Mouse (Mus musculus): ENCODE results near the gene Fbxo45. TPM values are rescaled to one million over a fixed set of nuclear protein-coding genes. Genes with fewer than 3 reads are reported as not detected.
"Not testable (repeated sequence)": the region's sequence is repeated elsewhere in the genome, so short reads cannot be mapped to it uniquely, and the experiment has no call there.

Fbxo45 gene
- polyA plus RNA-seq, 1 experiment from 2014 or later = 13.8 TPM

GRCm38 (mm10) chr16:32243901-32244300, 3.1 kb downstream of the Fbxo45 start:
- H3K4me3 ChIP-seq = no peak overlapping the region
- H3K36me3 ChIP-seq (replicated peaks) = peaks cover 25% of the 10 kb centered on the region
- no peaks in the 10 kb centered on the region for H3K27me3 ChIP-seq (replicated peaks; ENCODE audit: low read depth, poor library complexity, severe bottlenecking)
- WGBS = 86% methylated on average over 3 of the region's 3 CpGs
- no peak overlapping the region for H3K27ac ChIP-seq (replicated peaks)
- DNase-seq (ENCODE audit: low spot score) = no peak
- no peaks in the 10 kb centered on the region for H3K9me3 ChIP-seq
- H3K4me1 ChIP-seq = peaks cover 28% of the 10 kb centered on the region

DNA sequence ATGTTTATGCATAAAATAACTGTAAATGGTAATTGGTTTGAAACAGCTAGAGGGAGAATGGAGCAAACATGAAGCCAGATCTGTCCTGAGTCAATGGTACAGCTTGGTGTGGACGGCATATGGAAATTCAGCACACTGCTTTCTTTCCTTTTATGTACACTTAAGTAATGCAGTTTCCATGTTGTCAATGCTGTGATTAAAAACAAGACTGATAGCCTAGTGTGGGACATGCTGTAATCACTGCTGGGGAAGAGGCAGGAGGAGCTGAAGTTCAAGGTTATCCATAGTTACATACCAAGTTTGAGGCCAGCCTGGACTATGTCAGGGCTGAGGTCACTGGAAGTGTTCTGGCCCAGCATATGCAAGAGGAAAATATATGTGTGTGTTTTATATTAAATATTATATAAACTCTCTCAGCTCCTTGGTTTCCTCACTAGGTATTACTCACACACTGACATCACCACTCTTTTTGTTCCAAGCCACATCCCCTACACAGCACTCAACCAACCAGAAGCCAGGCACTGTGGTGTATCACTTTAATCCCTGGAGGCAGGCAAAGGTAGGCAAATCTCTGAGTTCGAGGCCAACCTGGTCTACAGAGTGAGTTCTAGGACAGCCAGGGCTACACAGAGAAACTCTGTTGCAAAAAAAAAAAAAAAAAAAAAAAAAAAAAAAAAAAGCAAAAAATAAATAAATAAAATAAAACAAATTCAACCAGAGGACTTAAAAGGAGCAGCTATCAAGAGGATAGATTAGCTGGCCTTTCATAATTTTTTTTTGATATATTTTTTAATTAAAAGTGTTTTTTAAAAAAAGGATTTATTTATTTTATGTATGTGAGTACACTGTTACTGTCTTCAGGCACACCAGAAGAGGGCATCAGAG, 7.3 kb downstream of the Fbxo45 start:
- Histone ChIP-seq H3K4me3 (no peak overlapping the region), H3K36me3 (replicated peaks) (peaks cover 64% of the 10 kb centered on the region), H3K9me3 (no peaks in the 10 kb centered on the region), H3K27ac (replicated peaks) (no peak overlapping the region), H3K27me3 (replicated peaks; ENCODE audit: low read depth, poor library complexity, severe bottlenecking) (no peaks in the 10 kb centered on the region), H3K4me1 (peaks cover 7% of the 10 kb centered on the region)
- 89% methylated on average over 2 of the region's 2 CpGs for WGBS
- no peak for DNase-seq (ENCODE audit: low spot score)

- Histone ChIP-seq H3K9me3 (no peaks in the 10 kb centered on the region), H3K4me1 (no peaks in the 10 kb centered on the region), H3K4me3 (no peak overlapping the region), H3K27ac (replicated peaks) (no peak overlapping the region), H3K27me3 (replicated peaks; ENCODE audit: low read depth, poor library complexity, severe bottlenecking) (no peaks in the 10 kb centered on the region), H3K36me3 (replicated peaks) (peaks cover 73% of the 10 kb centered on the region)
- 93% methylated on average over 19 of the region's 19 CpGs for WGBS
- no peak for DNase-seq (ENCODE audit: low spot score)
These were observed 8.9 kb downstream of the Fbxo45 start for GRCm38 (mm10) chr16:32237930-32238680.

GRCm38 (mm10) chr16:32232050-32232449, 14.9 kb downstream of the Fbxo45 start:
- not testable (repeated sequence) for H3K4me1 ChIP-seq; DNase-seq (ENCODE audit: low spot score); H3K27me3 ChIP-seq (replicated peaks; ENCODE audit: low read depth, poor library complexity, severe bottlenecking); H3K4me3 ChIP-seq; H3K9me3 ChIP-seq; H3K27ac ChIP-seq (replicated peaks)
- WGBS = 93% methylated on average over 3 of the region's 3 CpGs
- H3K36me3 ChIP-seq (replicated peaks) = peaks cover 72% of the 10 kb centered on the region

- no peak overlapping the region for H3K4me3 ChIP-seq
- H3K9me3 ChIP-seq = no peaks in the 10 kb centered on the region
- no peak overlapping the region for H3K27ac ChIP-seq (replicated peaks)
- H3K36me3 ChIP-seq (replicated peaks) = no peaks in the 10 kb centered on the region
- no peak for DNase-seq (ENCODE audit: low spot score)
- no peaks in the 10 kb centered on the region for H3K4me1 ChIP-seq
- H3K27me3 ChIP-seq (replicated peaks; ENCODE audit: low read depth, poor library complexity, severe bottlenecking) = no peaks in the 10 kb centered on the region
These were observed 24.6 kb downstream of the Fbxo45 start for GRCm38 (mm10) chr16:32222399-32222798.

DNA sequence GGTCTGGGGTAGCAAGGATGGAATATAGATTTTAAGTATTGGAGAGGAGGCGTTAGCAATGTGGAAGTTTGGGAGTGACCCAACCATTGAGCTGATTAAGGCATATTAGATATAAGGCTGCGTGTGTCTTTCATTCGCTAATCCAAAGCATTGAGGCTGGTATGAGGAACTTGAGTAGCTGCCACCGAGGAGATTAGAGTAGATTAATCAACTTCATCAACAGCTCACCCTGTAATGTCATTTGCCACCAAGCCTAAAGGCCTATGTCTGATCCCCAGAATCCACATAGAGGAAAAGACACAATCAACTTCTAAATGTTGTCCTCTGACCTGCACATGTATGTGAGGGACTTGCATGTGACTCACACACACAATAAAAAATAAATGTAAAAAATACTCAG, 25.2 kb downstream of the Fbxo45 start:
- H3K27me3 ChIP-seq (replicated peaks; ENCODE audit: low read depth, poor library complexity, severe bottlenecking) = no peaks in the 10 kb centered on the region
- no peaks in the 10 kb centered on the region for H3K36me3 ChIP-seq (replicated peaks)
- H3K27ac ChIP-seq (replicated peaks) = no peak overlapping the region
- 82% methylated on average over 4 of the region's 4 CpGs for WGBS
- no peaks in the 10 kb centered on the region for H3K4me1 ChIP-seq
- no peaks in the 10 kb centered on the region for H3K9me3 ChIP-seq
- DNase-seq (ENCODE audit: low spot score) = no peak
- no peak overlapping the region for H3K4me3 ChIP-seq

DNA sequence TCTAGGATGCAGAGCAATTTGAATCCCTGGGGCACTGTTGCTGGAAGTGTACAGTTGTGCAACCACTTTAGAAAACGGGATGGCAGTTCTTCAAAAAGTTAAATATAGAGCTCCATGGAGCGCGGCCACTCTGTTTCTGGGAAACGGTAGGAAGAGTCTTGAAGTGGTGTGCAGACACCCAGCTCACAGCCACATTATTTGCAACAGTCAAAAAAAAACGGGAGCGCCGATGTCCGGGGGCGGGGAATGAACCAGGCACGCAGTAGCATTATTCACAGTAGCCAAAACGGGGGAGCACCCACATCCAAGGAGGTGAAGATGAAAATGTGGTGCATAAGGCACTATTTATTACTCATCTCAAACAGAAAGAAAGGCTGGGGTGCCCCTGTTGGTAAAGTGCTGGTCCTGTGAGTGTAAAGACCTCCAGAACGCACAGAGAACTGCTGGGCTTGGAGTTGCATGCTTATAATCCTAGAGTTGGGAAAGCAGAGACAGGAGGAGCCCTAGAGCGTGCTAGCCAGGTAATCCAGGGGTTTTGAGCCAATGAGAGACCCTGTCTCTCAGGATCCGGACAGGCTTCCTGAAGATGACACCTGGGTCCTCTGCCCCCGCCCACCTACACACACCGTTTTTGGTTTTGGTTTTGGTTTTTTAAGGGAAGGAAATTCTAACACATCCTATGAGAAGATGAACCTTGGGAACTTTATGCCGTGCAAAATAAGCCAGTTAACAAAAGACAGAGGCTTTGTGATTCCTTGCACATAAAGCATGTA, 32.0 kb downstream of the Fbxo45 start:
- peaks cover 2% of the 10 kb centered on the region for H3K9me3 ChIP-seq
- no peaks in the 10 kb centered on the region for H3K27me3 ChIP-seq (replicated peaks; ENCODE audit: low read depth, poor library complexity, severe bottlenecking)
- H3K27ac ChIP-seq (replicated peaks) = no peak overlapping the region
- no peaks in the 10 kb centered on the region for H3K4me1 ChIP-seq
- H3K36me3 ChIP-seq (replicated peaks) = no peaks in the 10 kb centered on the region
- H3K4me3 ChIP-seq = no peak overlapping the region
- WGBS = 80% methylated on average over 17 of the region's 17 CpGs
- no peak for DNase-seq (ENCODE audit: low spot score)

- Histone ChIP-seq H3K9me3 (peaks cover 11% of the 10 kb centered on the region), H3K36me3 (replicated peaks) (no peaks in the 10 kb centered on the region; the same call in 1 of the 2 replicates), H3K4me1 (no peaks in the 10 kb centered on the region), H3K27ac (replicated peaks) (no peak overlapping the region), H3K4me3 (no peak overlapping the region), H3K27me3 (replicated peaks; ENCODE audit: low read depth, poor library complexity, severe bottlenecking) (no peaks in the 10 kb centered on the region)
- no peak for DNase-seq (ENCODE audit: low spot score)
These were observed 32.8 kb downstream of the Fbxo45 start for GRCm38 (mm10) chr16:32214156-32214555.

GRCm38 (mm10) chr16:32204902-32205301, 42.1 kb downstream of the Fbxo45 start:
- DNase-seq (ENCODE audit: low spot score) = no peak
- Histone ChIP-seq H3K9me3 (peaks cover 20% of the 10 kb centered on the region), H3K4me3 (no peak overlapping the region), H3K36me3 (replicated peaks) (no peaks in the 10 kb centered on the region; the same call in 1 of the 2 replicates), H3K27ac (replicated peaks) (no peak overlapping the region), H3K27me3 (replicated peaks; ENCODE audit: low read depth, poor library complexity, severe bottlenecking) (no peaks in the 10 kb centered on the region), H3K4me1 (peaks cover 14% of the 10 kb centered on the region)
- WGBS = 64% methylated on average over 3 of the region's 3 CpGs

DNA sequence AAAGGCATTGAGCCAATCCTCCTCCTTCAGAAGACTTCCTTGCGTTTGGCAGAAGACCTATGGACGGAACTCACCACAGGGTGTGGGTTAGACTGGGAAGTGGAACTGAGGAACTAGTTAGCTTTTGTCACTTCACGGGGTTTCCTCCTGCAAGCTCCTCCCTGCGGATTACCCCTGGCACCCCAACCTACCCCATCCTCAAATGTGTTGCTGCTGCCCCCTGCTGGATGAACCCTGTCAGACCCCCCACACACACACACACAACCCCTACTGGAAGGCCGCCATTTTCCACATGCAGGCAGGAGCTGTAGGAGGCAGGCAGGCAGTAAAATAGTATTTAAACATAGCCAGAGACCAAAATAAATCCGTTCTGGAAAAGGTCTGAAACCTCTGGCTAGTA, 44.3 kb downstream of the Fbxo45 start:
- Histone ChIP-seq H3K4me1 (peaks cover 14% of the 10 kb centered on the region), H3K4me3 (no peak overlapping the region), H3K36me3 (replicated peaks) (no peaks in the 10 kb centered on the region), H3K9me3 (0 out of 2 replicates have a peak, but pooled peaks cover 7% of the 10 kb centered on the region), H3K27ac (replicated peaks) (no peak overlapping the region), H3K27me3 (replicated peaks; ENCODE audit: low read depth, poor library complexity, severe bottlenecking) (no peaks in the 10 kb centered on the region)
- whole genome bisulfite sequencing = 78% methylated on average over 6 of the region's 6 CpGs
- DNase-seq (ENCODE audit: low spot score) = peak; percentile 30

DNA sequence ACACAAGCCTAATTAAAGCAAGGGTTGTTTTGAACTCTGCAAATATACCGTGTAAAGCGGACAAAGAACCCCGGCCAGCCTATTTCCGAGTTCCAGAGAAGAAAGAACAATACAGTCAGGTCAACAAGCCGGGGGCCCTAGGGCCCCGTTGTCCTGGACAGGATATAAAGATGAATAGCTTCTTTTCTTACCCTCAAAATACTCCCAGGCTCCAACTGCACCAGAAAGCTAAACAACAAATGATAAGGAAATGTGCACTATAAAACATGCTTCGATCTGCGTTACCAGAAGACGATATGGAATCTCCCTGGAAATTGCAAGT, 46.0 kb downstream of the Fbxo45 start:
- DNase-seq (ENCODE audit: low spot score) = no peak

DNA sequence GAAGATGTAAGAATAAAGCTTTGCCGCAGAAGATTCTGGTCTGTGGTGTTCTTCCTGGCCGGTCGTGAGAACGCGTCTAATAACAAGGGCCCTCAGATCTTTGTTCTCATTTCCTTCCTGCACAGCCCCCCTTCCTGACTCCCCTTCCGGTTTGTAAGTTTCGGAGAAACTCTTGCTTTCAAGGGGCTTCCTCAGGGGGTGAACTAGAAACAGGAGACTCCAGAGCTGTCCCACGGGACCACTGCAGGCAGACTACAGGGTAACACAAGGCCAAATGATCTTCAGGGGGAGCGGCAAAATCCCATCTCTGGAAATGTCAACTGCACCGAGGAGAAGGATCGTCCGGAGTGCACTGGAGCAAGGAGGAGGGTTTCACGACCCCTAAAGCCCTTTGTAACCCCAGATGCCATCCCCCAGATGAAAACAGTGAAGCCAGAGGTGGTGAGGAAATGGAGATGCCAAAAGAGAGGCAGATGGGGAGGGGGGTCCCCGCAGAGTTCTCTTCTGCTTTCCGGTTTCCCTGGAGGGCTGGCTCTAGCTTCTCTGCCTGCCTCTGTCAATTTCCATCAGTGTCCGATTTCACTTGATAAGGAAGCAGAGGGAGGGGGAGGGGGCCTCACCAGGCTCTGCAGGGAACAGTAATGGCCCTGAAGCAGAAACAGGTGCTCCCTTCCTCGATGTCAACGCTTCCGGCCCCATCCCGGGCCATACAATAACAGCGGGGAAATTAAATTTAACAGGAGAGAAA, 46.5 kb downstream of the Fbxo45 start:
- H3K27me3 ChIP-seq (replicated peaks; ENCODE audit: low read depth, poor library complexity, severe bottlenecking) = no peaks in the 10 kb centered on the region
- peaks cover 14% of the 10 kb centered on the region for H3K4me1 ChIP-seq
- peak overlapping the region; percentile 75 for H3K27ac ChIP-seq (replicated peaks)
- H3K4me3 ChIP-seq = peak overlapping the region; percentile 41
- peak; percentile 83 for DNase-seq (ENCODE audit: low spot score)
- H3K9me3 ChIP-seq = 0 out of 2 replicates have a peak, but pooled peaks cover 7% of the 10 kb centered on the region
- no peaks in the 10 kb centered on the region for H3K36me3 ChIP-seq (replicated peaks)
- 34% methylated on average over 21 of the region's 21 CpGs for WGBS

More for the DNA sequence above, 46.0 kb downstream of the Fbxo45 start:
- Histone ChIP-seq H3K27me3 (replicated peaks; ENCODE audit: low read depth, poor library complexity, severe bottlenecking) (no peaks in the 10 kb centered on the region), H3K27ac (replicated peaks) (peak overlapping the region; percentile 75), H3K36me3 (replicated peaks) (no peaks in the 10 kb centered on the region), H3K4me3 (peak overlapping the region; percentile 41), H3K9me3 (0 out of 2 replicates have a peak, but pooled peaks cover 7% of the 10 kb centered on the region), H3K4me1 (peaks cover 14% of the 10 kb centered on the region)
- WGBS = 46% methylated on average over 9 of the region's 9 CpGs
